Mouse (Mus musculus): ENCODE measurements at regions not wholly inside any gene's neighbourhood (a gene's known extent, or its start where the extent isn't known, plus 50 kb on each side); places are given as distances from the start of the nearest gene placed in this dataset.

DNA sequence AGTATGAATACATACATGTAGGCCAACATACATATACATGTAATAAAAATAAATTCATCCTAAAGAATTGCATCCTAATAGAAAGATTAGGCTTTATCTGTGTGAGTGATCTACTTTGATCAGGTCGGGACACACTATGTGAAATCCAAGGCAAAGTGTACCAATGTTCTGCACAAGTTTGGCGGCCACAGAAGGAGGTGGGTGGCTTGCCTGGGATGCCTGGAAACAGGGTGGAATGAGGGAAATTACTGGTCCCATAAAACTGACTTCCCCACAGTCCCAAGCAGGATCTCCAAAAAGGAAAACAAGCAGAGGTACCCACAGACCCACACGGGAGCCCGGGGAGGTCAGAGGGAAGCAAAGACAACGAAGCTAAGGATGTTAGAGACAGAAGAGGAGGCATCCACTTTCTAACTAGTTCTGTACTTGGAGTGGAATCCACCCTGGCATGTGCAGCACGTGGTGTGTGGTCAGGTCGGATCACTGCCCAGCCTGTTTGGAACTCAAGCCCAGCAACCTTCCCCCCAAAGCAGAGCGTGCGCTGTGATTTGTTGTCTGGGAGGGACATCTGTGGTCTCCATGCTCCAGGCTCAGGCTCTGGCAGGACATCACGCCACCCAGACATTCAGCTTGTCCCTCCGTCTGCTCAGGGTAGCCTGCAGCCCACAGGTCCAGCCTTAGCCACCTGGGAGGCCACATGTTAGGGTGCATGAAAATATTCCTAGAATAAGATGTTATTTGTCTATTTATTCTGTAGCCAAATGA is 615.3 kb upstream of the 3110018I06Rik start:
- TF ChIP-seq ZMIZ1 (IDR thresholded peaks at IDR 0.05; ENCODE audit: low read depth, low read length) (no peak), ELF1 (IDR thresholded peaks at IDR 0.05; ENCODE audit: low read depth, low read length) (no peak), CTCF (IDR thresholded peaks at IDR 0.05 in 2 of 3, conservative IDR thresholded peaks at IDR 0.05 in 1 of 3; ENCODE audit: control insufficient read depth in 1 of 3, insufficient read depth in 1 of 3, low read depth in 2 of 3, low read length in 3 of 3, poor library complexity in 1 of 3, severe bottlenecking in 1 of 3) (no peak), MYC (IDR thresholded peaks at IDR 0.05; ENCODE audit: low read depth, low read length) (no peak), EP300 (IDR thresholded peaks at IDR 0.05; ENCODE audit: low read depth in 1 of 2, low read length in 2 of 2) (no peak), NRF1 (IDR thresholded peaks at IDR 0.05; ENCODE audit: insufficient read depth, low read depth, low read length, poor library complexity, severe bottlenecking) (no peak), KAT2A (conservative IDR thresholded peaks at IDR 0.05; ENCODE audit: low read depth, low read length) (no peak), ZNF384 (IDR thresholded peaks at IDR 0.05; ENCODE audit: low read depth, low read length) (no peak), MXI1 (IDR thresholded peaks at IDR 0.05; ENCODE audit: low read depth, low read length) (no peak), BHLHE40 (IDR thresholded peaks at IDR 0.05; ENCODE audit: borderline replicate concordance, low read depth, low read length) (no peak), NELFE (IDR thresholded peaks at IDR 0.05; ENCODE audit: low read depth, low read length) (no peak)
